Mouse (Mus musculus) gastrocnemius, adult 8-10 months (tissue): ENCODE measurements at regions not wholly inside any gene's neighbourhood (a gene's known extent, or its start where the extent isn't known, plus 50 kb on each side); places are given as distances from the start of the nearest gene placed in this dataset.

Experiments
- DNase-seq, 2 experiments: peaks; one replicate each; pipeline ENCODE4 v3.0.0; 2022; ENCODE audit warnings: low spot score in 2 of 2

DNA sequence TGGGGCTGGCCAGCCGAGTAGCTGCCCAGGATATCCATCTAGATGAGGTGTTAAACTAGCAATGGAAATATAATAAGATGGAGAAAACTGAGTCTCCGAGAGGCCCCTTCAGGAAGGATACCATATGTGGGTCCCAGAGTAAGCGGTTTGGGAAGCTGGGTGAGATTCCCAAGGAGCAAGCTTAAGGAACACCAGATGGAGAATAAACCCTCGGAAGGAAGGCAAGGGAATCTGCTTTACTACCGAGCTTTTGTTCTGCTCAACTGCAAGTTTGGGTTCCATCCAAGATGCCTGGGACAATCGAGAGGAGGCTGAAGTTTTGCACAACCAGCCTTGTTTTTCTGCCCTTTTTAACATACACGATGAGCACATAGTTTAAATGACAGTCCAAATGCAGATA lies 164.9 kb upstream of the Osr1 start:
- no peak for DNase-seq

DNA sequence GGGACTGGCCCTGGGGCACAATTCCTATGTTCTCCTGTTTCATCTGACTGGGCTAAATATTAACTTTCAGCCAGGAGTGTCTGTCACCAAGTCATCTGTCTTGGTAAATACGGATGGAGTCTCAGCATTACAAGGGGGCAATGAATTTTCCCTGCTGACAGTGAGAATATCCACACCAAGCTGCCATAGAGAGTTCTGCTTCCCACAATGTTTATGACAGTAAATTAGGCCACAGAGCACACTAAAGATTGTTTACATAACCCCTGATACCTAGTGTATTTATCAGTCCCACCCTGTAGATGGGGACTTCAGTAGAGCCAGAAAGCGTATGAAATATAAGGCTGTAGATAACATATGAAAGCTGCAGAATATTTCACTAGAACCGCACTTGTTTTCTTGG lies 150.6 kb upstream of the Osr1 start:
- DNase-seq: no peak

DNA sequence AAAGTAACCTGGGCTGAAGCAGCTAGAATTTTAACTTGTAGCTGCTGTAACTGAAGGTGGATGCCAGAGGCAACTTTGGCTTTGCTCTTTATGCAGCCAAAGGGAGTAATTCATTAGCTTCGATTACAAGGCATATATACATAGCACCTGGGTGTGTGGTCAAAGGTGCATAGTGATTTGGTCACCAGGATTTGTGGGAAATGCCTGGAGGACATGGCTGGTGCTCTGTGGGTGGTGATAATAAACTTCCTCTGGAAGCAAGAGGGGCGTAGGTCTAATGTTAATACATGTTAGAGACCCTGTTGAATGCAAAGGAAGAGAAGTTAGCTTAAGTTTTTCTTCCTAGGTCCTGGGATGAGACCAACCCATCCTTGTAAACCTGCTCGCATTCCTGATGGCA lies 139.3 kb upstream of the Osr1 start:
- DNase-seq: no peak

DNA sequence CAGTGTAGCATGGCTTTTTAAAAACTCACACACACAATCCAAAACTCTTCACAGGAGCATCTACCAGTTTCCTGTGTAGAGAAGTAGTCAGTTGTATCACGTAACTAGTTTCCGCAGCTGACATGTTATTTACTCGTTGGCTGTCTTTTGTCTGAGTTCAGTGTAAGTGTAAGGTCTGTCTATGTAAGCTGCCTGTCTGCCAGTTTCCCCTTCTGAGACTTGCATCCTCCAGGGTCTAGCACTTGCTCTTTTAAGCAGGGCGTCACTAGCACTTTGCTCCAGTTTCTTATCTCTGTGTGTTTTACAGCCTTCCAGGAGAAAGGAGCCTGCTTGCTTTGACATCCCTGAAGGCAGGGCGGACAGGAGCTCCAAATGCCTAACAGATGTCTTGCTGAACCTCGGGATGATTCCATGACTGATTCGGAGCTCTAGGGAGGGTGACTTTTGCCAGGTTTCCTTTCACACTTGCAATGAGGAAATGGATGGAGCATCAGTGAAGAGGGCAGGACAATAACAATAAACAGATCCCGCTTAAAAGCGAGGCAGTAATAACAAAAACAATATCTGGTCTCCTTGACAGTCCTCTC lies 131.2 kb upstream of the Osr1 start:
- DNase-seq: peak; percentile 2 to 4

DNA sequence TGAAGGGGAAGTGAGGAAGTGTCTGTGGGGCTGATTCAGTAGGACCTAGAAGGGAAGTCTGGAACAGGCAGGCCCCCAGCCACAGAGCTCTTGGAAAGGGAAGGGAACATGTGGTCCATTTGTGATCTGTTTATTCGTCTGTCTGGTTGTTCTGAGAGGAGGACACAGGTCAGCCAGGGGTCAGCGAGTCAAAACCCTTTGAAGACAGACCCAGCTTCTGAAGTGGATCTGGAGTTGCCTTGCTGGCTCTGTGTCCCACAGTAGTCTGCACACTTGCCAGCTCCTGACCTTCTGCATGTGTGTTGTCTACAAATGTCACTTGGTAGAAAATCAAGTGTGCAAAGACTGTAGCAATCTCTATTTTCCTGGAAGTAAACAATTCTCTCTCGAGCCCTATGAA lies 119.3 kb upstream of the Osr1 start:
- DNase-seq: peak in 1 of 2 experiments; percentile 17

DNA sequence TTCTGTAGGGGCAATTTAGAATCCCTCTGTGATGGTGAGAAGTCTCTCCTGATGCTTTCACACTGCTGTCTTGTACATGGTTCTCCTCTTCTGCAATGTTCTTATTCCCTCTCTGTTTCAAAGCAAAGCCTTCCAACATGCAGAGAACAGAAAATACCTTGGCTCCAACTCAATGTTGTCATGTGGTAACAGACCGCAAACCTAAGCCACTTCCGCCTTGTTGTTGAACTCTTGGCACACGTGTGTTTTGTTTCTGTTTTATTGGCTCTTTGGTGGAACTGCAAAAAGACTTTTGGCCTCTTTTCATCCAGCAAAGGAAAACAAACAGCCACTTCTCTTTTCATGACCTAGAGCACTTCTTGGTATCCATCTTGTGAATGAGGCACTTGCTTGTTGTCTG lies 109.7 kb upstream of the Osr1 start:
- DNase-seq: no peak

DNA sequence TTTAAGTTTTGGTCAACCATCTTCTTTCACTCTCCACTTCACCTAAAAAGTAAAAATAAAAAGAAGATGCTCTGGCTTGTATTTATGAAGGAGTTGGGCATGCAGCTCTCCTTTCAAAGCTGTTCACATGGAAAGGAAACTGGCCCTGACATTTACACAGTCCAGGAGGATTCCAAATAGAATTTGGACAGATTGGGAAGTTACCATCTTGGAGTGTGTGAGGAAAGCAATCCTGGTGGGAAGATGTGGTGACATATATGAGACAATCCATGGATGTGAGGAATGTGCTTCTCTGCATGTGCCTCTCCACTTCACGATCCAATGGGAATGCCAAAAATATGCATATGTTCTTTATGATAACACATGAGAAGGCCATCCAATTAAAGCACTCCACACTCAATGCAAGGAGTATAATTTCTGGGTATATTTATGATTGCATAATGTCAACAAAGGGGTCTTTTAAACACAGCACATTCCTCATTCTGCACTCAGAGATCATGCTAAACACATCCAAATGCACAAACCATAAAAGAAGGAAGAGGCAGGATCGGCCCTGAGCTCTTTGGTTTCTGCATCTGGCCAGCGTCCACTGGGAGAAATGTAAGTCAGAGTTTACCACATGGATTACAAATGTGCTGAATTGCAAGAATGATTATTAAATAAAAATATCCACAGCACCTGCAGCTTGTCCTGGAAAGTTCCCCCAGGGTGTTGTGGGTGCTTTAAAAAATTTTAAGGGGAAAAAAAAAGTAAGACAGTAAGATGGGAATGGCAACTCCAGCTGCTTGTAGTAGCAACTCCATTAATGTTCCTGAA lies 100.1 kb upstream of the Osr1 start:
- DNase-seq: no peak

DNA sequence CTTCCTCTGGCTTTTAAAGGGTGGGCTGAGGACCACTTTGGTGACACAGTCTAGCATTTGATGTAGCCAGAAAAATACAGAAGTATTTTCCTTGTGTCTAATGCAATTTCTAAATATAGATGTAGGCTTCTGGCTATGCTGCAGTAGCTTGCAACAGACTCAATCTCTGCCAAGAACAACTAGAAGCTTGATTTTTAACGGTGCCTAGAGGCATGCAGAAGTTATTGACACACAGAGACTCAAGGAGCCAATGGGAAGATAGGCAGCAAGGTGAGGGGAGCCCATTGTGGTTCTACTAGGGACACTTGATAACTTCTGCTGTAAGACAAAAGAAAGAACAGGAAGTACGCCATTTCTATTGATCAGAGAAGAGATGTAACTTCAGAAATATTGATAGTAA lies 94.1 kb upstream of the Osr1 start:
- DNase-seq: no peak

DNA sequence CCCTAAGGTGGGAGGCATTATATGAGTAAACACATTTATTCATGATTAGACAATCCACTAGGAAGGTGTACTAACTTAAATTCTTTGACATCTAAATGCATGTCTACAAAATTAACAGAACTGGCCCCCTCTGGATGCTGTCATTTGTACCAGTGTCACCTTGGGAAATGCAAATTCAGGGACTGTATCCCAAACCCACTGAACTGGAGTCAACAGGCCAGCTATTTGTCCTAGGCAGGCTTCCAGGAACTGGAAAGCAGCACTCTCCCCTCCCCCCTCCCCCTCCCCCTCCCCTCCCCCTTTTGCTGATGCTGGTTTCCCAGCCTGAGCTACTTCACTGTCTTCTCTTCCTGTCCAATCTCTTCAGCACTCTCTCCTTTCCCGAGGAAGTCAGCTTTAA lies 91.7 kb upstream of the Osr1 start:
- DNase-seq: no peak

DNA sequence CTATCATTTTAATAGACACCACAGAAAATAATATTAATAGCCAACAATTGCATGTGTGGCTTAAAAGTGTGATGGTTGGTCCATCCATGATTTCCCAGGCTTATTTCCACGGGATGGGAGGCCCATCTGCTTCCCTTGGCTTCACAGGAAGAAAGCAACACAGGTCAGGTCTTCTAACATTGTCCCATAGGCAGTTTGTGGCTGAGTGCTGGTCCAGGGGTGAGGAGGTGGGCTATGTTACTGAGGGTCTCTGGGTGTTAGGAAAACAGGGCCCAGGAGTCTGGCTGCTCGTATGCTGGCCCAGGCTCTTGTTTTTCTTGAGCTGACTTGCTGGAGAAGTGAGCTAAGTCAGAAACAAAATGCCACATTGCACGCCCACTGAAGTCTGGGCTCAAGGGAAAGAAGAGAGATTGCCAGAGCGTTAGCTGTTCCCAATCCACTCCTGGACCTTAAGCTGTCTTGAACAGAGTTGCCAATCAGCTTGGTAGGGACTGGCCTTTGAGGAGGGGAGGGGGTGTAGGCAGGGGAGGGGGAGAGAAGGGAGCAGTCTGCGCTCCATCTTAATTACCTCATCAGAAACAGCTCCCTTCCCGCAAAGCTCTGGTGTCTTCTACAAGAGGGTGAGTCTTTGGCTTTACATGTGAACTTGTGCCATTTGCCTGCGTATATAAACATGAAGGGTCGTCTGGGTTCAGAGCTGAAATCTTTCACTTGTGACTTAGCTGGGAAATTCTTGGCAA lies 82.1 kb upstream of the Osr1 start:
- DNase-seq: no peak

DNA sequence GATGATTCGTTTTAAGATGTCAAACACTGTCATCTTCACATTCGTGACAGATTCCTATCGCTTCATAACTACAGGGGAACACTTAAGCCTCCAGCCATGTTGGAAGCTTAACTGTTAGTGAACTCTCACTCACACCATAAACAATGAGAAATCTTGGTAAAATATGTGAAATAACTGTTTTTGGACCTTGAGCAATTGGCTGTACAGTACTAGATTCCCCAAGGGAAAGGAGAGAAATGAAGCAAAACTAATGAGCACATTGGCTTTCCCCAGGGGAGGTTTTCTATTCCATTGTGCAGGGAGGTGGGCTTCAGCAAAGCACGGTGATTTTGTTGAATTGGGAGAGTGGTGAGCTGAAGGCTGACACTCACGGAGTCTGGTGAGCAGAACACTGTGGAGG lies 56.0 kb upstream of the Osr1 start:
- DNase-seq: no peak

DNA sequence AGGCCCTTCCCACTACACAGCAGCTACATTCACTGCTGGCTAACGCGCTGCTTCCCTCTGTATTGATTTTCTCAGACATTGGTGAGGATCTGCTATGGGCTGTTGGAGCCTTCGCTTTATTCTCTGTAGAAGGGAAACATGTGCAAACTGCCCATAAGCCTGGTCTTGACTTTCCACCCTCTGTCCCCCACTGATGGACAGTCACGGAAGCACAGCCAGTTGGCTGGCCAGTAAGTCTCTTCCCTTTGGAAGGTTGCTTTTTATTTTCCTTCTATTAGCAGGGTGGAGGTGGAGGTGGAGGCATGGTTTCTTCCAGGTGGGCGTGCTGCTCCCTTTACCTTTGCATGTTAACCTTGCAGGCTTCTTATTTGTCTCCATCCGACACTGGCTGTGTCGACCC lies 51.1 kb upstream of the Osr1 start:
- DNase-seq: no peak

DNA sequence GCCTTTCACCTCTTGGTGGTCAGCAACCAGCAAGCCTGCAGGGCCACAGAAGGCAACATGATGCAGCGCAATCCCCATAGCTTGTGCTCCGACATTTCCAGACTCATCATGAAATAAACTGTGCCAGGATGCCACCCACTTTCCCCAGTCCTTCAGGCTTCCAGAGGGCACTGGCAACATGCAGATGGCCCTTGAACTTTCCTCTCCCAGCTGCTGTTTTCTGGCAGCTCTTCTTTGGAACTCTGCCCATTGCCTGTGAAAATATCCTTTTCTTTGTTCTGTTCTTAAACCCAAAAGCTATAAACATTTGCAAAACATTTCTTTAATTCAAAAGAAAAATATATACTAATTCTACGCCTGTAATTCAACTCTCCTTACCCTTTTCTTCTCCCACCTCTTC lies 50.6 kb upstream of the Osr1 start:
- DNase-seq: no peak
